Mouse (Mus musculus) lung, postnatal 0 days (tissue): Measurements from ENCODE around the gene Mprip.

Source experiments
- CTCF ChIP-seq: IDR thresholded peaks from 2 replicates; pipeline ENCODE4 v1.5.1; 2016; ENCODE audit warnings: antibody characterized with exemption, mild to moderate bottlenecking
- EP300 ChIP-seq: IDR thresholded peaks from 2 replicates; pipeline ENCODE4 v1.6.1; 2016; ENCODE audit warnings: antibody characterized with exemption, mild to moderate bottlenecking, control low read depth

- TF ChIP-seq CTCF: no peak
- no peak for TF ChIP-seq EP300
Observed at GRCm38 (mm10) chr11:59649058-59649457, 12.0 kb upstream of the Mprip start.
